Mouse (Mus musculus) megakaryocyte, adult 5-6 weeks (primary cell): ENCODE measurements around the gene Haus3. TPM values are rescaled to one million over a fixed set of nuclear protein-coding genes. Genes with fewer than 3 reads are reported as not detected.

Experiments used
- ATAC-seq: 2 replicates; pipeline ENCODE4 v1.8.0; 2016; ENCODE audit warnings: mild to moderate bottlenecking, inconsistent platforms; ENCODE audit not compliant: poor library complexity, severe bottlenecking
- total RNA-seq, 2 experiments: library from RNA; stranded (forward) in 1 of 2; stranded (reverse) in 1 of 2; fragments of 153-499, 151-499 nt in 1 of 2; fragments of 221-1000, 200-1000 nt in 1 of 2; gene quantifications; 2 replicates each; pipeline versions ENCODE4 v1.2.3 to v1.2.4; 2015 to 2017

Gene Haus3
- total RNA-seq, 2 experiments from 2014 or later: 41.4 to 44.8 TPM

DNA sequence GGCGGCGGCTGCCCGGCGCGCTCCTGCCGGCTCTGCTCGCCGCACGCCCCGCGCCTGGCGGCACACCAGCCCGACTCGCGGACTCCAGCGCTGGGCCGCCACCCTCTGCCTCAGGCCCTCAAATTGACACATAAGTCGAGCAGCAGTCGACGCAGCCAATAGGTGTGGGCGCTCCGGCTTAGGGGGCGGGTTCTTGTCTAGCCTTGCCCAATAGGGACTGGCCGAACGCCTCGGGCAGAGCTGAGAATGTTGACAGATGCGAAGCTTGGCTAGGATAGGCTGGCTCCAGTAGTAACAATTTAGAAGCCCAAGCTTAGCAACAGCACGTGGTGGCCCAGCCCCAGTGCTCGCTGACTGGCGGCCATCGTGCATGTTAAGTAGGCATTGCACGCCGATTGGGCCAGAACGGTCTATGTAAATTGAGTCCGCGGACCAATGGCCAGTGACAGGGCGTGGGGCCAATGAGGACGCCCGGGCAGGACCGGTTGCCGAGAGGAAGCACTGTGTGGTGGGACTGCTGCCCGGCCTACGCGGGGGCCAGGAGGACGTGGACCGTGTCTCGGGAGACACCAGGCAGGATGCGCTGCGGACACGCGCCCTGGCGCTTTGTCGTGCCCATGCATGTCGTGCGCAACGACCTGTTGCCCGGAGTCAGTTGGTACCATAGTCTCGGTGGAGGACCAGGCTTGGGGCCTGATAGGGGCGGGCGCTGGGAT is 18.4 kb upstream of the Haus3 start, which contains the start of gene Mxd4:
Gene Mxd4 (minus strand): TSS at position 120 of the 716 bp plus-strand sequence.
- ATAC-seq: peak; percentile 92

DNA sequence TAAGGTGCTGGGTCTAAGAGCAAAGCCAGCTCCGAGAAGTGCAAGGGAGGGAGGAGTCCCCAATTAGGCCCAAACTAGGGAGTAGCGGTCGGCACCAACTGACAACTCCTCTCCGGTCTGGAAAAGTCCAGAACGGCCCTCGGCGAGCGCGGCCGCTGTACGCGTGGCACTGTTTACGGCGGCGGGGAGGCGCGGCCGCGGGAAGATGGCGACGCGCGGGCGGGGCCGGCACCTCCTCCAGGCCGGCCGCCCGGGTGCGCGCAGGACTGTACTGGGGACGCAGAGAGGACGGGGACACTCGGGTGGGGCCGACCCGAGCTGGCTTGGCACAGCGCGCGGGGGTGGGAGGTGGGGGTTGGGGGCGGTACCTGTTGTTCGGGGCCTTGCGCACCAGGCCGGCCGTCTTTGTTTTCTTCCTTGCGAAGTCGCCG is 17.6 kb upstream of the Haus3 start:
- ATAC-seq: no peak

DNA sequence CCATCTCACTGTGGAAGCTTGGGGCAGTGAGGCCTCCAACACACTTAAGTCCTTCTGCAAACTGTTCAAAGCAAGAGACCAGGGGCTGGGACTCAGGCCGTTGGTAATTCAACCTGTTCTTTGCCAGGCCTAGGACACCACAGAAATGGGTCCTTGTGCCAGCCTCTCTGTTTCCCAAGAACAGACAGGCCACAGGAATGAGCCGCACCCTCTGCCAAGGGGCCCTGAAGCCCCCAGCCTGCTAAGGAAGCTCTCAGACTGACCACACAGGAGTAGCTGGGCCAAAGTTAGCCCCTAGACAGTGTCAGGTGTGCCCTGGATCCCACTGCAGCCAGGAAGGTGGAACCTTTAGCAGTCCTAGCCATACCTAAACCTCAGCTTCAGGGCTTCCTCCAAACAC is 17.1 kb upstream of the Haus3 start:
- ATAC-seq: no peak

- ATAC-seq: no peak
Observed at GRCm38 (mm10) chr5:34185791-34186190, 16.5 kb upstream of the Haus3 start.

GRCm38 (mm10) chr5:34185051-34185580 is 15.8 kb upstream of the Haus3 start:
- no peak for ATAC-seq

DNA sequence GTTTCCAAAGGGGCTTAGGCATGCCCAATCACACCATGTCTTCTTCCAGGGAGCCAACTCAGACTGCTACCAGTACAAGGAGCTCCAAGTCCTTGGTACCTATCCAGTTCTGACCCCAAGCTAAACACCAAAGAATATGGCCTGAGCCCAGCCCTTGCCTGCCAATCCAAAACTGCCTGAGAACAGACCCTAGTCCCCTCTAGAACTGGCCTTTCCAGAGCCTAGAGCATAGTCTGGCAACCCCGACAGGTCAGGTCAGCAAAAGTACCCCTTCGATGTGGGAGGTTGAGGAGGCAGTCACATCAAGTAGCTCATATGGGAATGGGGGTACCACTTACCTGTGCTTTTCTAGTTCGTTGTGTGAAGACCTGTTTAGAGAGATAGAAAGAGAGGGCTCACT is 14.6 kb upstream of the Haus3 start:
- no peak for ATAC-seq

GRCm38 (mm10) chr5:34183156-34183880 is 14.0 kb upstream of the Haus3 start:
- no peak for ATAC-seq

DNA sequence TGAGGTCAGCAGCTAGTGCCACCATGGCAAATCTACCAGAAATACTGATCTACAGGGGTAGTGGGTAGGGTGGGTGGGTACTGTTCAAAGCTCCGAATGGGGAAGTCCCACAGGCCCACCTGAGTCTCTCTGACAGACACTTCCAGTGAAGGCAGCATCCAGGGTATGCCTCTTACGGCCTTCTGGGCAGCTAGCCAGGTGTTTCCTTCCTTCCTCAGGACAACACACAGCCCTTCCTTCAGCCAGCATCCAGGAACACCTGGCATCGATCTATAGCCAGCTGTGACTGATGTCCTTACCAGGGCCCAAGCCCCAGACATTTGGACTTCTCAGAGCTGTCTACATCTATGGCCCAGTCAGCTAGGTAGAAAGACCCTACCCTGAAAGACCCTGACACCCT is 13.2 kb upstream of the Haus3 start:
- ATAC-seq: no peak

GRCm38 (mm10) chr5:34177821-34178220 is 8.5 kb upstream of the Haus3 start:
- no peak for ATAC-seq

- no peak for ATAC-seq
Observed at GRCm38 (mm10) chr5:34177091-34177490, 7.8 kb upstream of the Haus3 start.

GRCm38 (mm10) chr5:34176691-34177090 is 7.4 kb upstream of the Haus3 start:
- no peak for ATAC-seq

GRCm38 (mm10) chr5:34175403-34175694 is 6.0 kb upstream of the Haus3 start:
- no peak for ATAC-seq

DNA sequence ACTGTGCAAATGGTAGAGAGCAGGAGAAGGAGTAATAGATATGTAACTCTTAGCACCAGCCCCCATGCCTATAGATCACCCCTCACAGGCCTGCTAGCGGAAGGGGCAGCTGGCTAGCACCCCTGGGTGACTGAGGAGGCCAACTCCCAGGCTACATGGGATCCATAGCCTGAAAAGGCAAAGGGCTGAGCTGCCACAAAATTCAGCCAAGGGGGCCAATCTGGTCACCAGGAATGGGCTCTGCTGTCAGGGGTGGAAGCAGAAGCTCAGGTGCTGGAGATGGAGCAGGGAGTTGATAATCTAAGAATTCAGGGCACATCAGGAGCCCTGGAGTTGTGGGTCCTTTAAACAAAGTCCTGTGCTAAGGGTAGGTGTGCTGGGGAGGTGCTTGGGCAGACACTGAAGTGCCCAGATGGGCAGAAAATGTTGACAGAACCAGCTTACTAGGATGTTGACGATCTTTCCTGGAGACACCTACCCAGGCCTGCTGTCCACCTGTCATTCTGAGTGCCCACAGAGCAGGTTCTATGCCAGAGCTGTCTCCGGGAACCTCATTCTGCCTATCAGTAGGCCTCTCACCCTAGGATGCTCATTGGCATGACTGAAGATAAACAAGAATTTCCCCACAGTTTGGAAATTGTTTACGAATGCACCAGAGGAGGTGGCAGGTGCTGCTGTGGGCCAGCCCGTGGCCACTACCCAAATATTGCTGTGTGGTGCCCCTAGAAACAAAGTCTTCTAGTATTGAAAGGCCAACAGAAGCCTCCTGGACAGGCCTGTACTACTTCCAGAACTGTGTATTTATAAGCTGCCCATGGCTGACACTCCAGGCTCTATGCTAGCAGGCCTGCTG is 5.4 kb upstream of the Haus3 start:
- ATAC-seq: no peak

DNA sequence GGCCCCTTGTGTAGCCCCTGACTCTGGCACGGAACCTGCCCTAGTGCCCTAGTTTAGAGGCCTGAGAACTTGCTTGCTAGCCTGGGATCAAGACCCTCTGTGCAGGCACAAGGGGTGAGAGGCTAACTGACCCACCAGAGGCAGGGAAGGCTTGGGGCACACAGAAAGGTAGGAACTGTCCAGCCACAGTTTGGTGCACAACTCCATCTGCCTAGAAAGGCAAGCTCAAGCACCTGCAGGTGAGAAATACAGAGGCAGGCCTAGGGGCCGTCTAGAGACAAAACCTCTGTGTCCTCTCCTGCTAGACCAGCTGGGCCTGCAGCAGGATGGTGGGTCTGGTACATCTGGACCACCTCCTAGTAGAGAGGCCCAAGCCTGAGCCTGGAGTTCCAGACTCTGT is 4.7 kb upstream of the Haus3 start:
- no peak for ATAC-seq

- ATAC-seq: no peak
Observed at GRCm38 (mm10) chr5:34170726-34171125, 1.4 kb upstream of the Haus3 start.

GRCm38 (mm10) chr5:34169954-34170353 is 627 bp upstream of the Haus3 start:
- ATAC-seq: no peak

- no peak for ATAC-seq
Observed at GRCm38 (mm10) chr5:34167857-34168256, 1.5 kb downstream of the Haus3 start.

DNA sequence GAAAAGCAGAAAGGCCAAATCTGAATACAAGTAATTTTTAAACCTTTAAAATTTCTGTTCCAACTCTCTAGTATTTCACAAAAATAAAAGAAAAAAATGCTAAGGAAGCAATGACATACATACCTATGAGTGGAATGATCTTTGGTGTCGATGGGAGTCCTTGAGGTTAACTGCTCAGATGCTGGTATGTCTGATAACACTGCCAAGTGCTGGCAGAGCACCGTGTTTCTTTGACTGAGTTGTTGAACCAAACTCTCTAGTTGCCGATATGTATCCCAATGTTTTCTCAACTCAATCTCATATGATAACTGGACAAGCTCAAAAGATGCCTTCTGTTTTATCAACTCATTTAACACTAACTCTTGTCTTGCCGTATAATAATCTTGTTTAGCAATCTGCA is 3.5 kb downstream of the Haus3 start:
- no peak for ATAC-seq

DNA sequence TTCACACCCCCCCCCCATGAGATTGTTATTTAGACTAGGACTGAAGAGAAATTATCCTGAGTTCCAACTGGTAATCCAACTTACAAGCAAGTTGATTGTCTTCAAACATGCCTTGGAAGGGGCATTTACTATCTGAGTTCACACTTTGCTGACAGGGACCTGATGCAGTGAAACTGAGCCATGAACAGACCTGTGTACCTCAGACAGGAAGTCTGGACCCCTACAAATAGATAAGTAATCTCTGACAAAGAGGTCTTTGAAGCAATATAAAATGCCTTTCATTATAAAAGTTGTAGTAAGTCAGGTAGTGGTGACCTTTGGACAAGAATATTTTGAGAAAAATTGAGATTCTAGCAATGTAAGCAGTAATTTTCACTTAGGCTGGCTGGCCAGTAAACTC is 20.9 kb downstream of the Haus3 start:
- ATAC-seq: no peak

DNA sequence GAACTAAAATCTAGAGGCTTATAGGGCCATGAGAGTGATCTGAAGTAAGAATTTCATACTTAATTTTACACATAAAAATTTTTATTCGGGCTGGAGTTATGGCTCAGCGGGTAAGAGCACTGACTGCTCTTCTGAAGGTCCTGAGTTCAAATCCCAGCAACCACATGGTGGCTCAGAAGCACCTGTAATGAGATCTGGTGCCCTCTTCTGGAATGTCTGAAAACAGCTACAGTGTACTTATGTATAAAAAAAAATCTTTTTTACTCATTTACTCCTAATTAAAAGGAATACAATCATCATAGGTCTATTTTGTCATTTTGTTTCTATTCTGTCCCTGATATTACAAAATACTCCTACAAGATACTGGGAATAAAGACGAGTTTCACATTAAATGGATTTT is 21.8 kb downstream of the Haus3 start:
- ATAC-seq: no peak

DNA sequence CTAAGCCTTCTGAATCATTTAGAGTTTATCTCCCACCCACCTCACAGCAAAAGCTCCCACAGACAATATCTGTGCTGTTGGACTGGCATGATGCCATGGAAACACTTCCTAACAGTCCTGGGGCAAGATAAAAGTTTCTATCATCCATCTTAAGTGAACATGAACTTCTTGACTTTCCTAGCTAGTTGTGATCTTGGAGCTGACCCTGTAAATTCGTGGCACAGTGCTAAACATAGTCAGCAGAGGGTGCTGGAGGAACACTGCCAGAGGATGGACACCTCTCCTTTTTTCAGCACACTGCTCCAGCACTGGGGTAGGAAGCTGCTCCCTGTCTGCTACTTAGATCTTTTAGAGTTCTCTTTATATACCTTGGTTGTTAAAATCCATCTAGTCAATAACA is 29.6 kb downstream of the Haus3 start:
- no peak for ATAC-seq
